Mouse (Mus musculus): ENCODE measurements around the gene Sclt1. TPM values are rescaled to one million over a fixed set of nuclear protein-coding genes. Genes with fewer than 3 reads are reported as not detected.

The Sclt1 gene
- polyA plus RNA-seq, 1 experiment = 10.4 TPM

DNA sequence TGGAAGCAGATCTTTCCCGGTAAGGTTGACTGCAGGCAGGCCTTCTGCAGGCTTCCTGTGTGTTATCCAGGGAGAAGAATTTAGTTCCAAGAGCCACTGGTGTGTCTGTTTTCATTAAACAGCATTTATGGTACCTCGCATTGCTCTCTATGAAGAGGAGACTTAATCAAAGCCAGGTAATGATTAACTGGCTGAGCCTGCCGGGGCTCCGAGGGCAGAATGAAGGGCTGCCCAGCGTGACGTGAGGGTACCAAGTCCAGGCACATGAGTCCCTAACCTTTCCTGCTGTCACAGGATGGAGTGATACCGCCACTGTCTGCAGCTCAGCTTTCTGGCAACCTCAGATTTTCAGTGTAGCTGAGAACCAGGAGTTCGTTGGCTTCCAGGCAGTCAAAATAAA lies 160.9 kb downstream of the Sclt1 start:
- H3K4me1 ChIP-seq (ENCODE audit: control insufficient read depth, insufficient read depth, low read length) = peaks cover 53% of the 10 kb centered on the region
- H3K27ac ChIP-seq (ENCODE audit: insufficient read depth, low read depth, low read length) = no peak overlapping the region
- TF ChIP-seq POLR2A (IDR thresholded peaks at IDR 0.05; ENCODE audit: borderline replicate concordance, low read depth, low read length) (no peak), CTCF (IDR thresholded peaks at IDR 0.05; ENCODE audit: low read depth, low read length) (no peak)
- H3K4me3 ChIP-seq (ENCODE audit: insufficient read depth, low read length) = no peak overlapping the region

DNA sequence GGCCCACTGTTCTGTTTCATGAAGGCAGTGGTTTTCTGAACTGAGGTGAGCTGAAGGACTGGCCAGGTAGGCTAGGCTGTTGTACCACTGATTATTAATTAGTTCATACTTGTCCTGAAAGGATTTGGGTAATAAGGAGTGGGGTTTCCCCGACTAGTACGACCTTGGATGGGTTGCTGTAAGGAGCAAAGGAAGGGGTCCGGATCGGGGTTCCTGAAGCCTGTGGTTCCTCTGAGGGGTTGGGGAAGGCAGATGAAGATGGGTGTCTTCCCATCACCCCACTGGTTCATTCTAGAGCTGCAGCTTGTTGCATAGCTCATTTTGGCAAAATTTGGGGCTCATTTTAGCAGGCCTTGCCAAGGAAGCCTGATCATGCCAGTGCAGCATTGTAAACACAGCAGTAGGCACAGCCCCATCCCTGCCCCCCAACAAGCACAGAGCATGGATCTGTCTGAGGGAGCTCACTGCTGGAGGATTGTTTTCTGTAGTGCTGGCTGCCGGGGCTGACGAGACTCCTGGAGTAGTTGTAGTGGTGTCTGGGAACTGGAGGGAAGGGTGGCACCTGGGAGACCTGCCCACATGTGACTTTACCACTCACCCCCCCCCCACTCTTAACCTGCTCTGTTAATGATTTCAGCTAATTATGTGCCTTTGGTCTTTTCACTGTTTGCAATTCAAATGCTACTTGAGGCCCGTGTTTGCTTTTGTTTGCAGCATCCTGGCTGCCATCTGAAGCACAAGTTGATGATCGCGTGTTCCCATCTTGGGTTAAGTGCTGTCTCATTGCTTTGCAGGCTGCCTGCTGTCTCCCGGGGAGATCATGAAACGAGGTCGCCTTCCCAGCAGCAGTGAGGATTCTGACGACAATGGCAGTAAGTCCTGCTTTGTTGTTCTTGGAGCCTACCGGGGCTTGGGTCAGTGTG lies 161.7 kb downstream of the Sclt1 start:
- Histone ChIP-seq H3K4me1 (ENCODE audit: control insufficient read depth, insufficient read depth, low read length) (peaks cover 46% of the 10 kb centered on the region), H3K27ac (ENCODE audit: insufficient read depth, low read depth, low read length) (no peak overlapping the region; the same call in 1 of the 2 replicates), H3K4me3 (ENCODE audit: insufficient read depth, low read length) (no peak overlapping the region)
- TF ChIP-seq POLR2A (IDR thresholded peaks at IDR 0.05; ENCODE audit: borderline replicate concordance, low read depth, low read length) (no peak), CTCF (IDR thresholded peaks at IDR 0.05; ENCODE audit: low read depth, low read length) (no peak)

- H3K4me1 ChIP-seq (ENCODE audit: control insufficient read depth, insufficient read depth, low read length) = peaks cover 48% of the 10 kb centered on the region
- H3K27ac ChIP-seq (ENCODE audit: insufficient read depth, low read depth, low read length) = peak overlapping the region; percentile 41
- TF ChIP-seq CTCF (IDR thresholded peaks at IDR 0.05; ENCODE audit: low read depth, low read length) (no peak), POLR2A (IDR thresholded peaks at IDR 0.05; ENCODE audit: borderline replicate concordance, low read depth, low read length) (no peak)
- H3K4me3 ChIP-seq (ENCODE audit: insufficient read depth, low read length) = no peak overlapping the region
Measured at GRCm38 (mm10) chr3:41579873-41580272, 162.4 kb downstream of the Sclt1 start.

- Histone ChIP-seq H3K27ac (ENCODE audit: insufficient read depth, low read depth, low read length) (no peak overlapping the region), H3K4me3 (ENCODE audit: insufficient read depth, low read length) (no peak overlapping the region), H3K4me1 (ENCODE audit: control insufficient read depth, insufficient read depth, low read length) (peaks cover 51% of the 10 kb centered on the region)
- no peak for TF ChIP-seq CTCF (IDR thresholded peaks at IDR 0.05; ENCODE audit: low read depth, low read length)
- no peak for TF ChIP-seq POLR2A (IDR thresholded peaks at IDR 0.05; ENCODE audit: borderline replicate concordance, low read depth, low read length)
Measured at GRCm38 (mm10) chr3:41577240-41577639, 165.1 kb downstream of the Sclt1 start.

Other genes with a start within 250 kb of the Sclt1 start
- 11.5 and 13.9 TPM in 2 replicates for gene Jade1, start 186.8 kb downstream of the Sclt1 start, polyA plus RNA-seq (2012; ENCODE audit: insufficient read depth, insufficient read length, missing spikeins)
- gene D3Ertd751e, start 97 bp upstream of the Sclt1 start, polyA plus RNA-seq (2012; ENCODE audit: insufficient read depth, insufficient read length, missing spikeins) = 5.9 and 9.1 TPM in 2 replicates

All from bone marrow macrophage, adult 2 months (primary cell).